Mouse (Mus musculus) liver, adult 2 months (tissue): ENCODE results near the gene Rpa2. TPM values are rescaled to one million over a fixed set of nuclear protein-coding genes. Genes with fewer than 3 reads are reported as not detected.
"Not testable (repeated sequence)": the region's sequence is repeated elsewhere in the genome, so short reads cannot be mapped to it uniquely, and the experiment has no call there.

Experiments used
- DNase-seq: peaks from one replicate; pipeline ENCODE4 v3.0.0-alpha.2; 2011; ENCODE audit warnings: low read depth, low spot score; ENCODE audit errors: extremely low read depth
- H3K27ac ChIP-seq: fragments of 200-500 bp; replicated peaks from 2 replicates; pipeline ENCODE4 v1.5.1; 2012; ENCODE audit warnings: low read depth, mild to moderate bottlenecking, control low read depth, inconsistent platforms, low read length; ENCODE audit not compliant: insufficient read depth
- H3K27me3 ChIP-seq: fragments of 200-500 bp; 2 replicates; pipeline ENCODE4 v1.6.1; 2012; ENCODE audit warnings: mild to moderate bottlenecking, moderate library complexity, low read length, inconsistent platforms; ENCODE audit not compliant: control insufficient read depth, insufficient read depth
- H3K36me3 ChIP-seq: fragments of 200-500 bp; 2 replicates; pipeline ENCODE4 v1.6.1; 2012; ENCODE audit warnings: low read length, inconsistent platforms; ENCODE audit not compliant: control insufficient read depth, insufficient read depth
- H3K4me1 ChIP-seq: fragments of 200-500 bp; 2 replicates; pipeline ENCODE4 v1.6.1; 2011; ENCODE audit warnings: low read length; ENCODE audit not compliant: control insufficient read depth, insufficient read depth
- H3K4me3 ChIP-seq: fragments of 200-500 bp; 2 replicates; pipeline ENCODE4 v1.5.1; 2011; ENCODE audit warnings: low read depth, mild to moderate bottlenecking, control low read depth, low read length, moderate library complexity; ENCODE audit not compliant: insufficient read depth
- H3K79me2 ChIP-seq: fragments of 200-500 bp; 2 replicates; pipeline ENCODE4 v1.6.1; 2012; ENCODE audit warnings: inconsistent platforms, mild to moderate bottlenecking, low read length, moderate library complexity; ENCODE audit not compliant: control insufficient read depth, insufficient read depth
- H3K9ac ChIP-seq: fragments of 200-500 bp; 2 replicates; pipeline ENCODE4 v1.6.1; 2012; ENCODE audit warnings: low read depth, mild to moderate bottlenecking, control low read depth, inconsistent platforms, low read length
- CTCF ChIP-seq: fragments of 200-500 bp; IDR thresholded peaks from 2 replicates; pipeline ENCODE4 v1.5.1; 2011; ENCODE audit warnings: low read depth, low read length, control low read depth
- POLR2A ChIP-seq: fragments of 200-500 bp; IDR thresholded peaks from 2 replicates; pipeline ENCODE4 v1.6.1; 2011; ENCODE audit warnings: low read length, control low read depth; ENCODE audit not compliant: insufficient read depth; ENCODE audit errors: extremely low read depth
- WGBS: fragments of 180-500 bp; shearing (Covaris S2); methylation state at CpG from one replicate; pipeline ENCODE4 v1.1.7; 2018; 5-methylcytosine and 5-hydroxymethylcytosine counted together
- polyA plus RNA-seq: library from polyadenylated mRNA; depleted of rRNA; stranded (reverse); fragments of >200 nt; gene quantifications from 2 replicates; pipeline ENCODE4 v1.2.3, GENCODE M21; 2012
- total RNA-seq: library from RNA; depleted of rRNA; stranded (reverse); fragments of >200 nt; gene quantifications from 2 replicates; pipeline ENCODE4 v1.2.3, GENCODE M21; 2014

The Rpa2 gene
- total and polyA plus RNA-seq, 2 experiments, result 6.6 to 9.2 TPM

DNA sequence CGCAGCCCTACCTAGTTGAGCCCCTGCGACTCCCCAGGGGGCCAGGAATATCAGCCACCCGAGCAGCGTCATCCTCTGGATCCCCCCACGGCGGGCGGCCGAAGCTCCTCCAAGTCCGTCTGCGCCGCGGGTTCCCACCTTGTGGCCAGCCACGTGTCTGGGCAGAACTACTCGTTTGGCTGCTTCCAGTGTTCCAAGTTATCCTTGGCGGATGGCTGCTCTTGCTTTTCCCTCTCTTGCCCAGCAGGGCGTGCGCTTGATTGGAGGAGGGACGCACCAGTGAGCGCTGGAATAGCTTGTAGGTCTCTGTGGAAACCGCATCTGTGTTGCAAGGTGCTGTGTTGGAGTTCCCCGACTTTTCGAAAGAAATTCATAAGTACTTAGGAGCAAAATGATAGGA is 11.2 kb upstream of the Rpa2 start, which contains the start of gene Smpdl3b:
TSS of gene Smpdl3b (minus strand) at position 279 of the 400 bp plus-strand sequence.
- Histone ChIP-seq H3K27me3 (no peaks in the 10 kb centered on the region), H3K36me3 (no peaks in the 10 kb centered on the region), H3K4me1 (peaks cover 6% of the 10 kb centered on the region), H3K9ac (peak within 1 kb of the TSS; percentile 50), H3K27ac (no peak within 1 kb of the TSS), H3K4me3 (peak within 1 kb of the TSS; percentile 44), H3K79me2 (no peaks in the 10 kb centered on the region)
- WGBS, result under 1% methylated on average over 22 of the region's 22 CpGs
- TF ChIP-seq POLR2A, result no peak
- TF ChIP-seq CTCF, result peak; percentile 80
- DNase-seq, result peak; percentile 69

DNA sequence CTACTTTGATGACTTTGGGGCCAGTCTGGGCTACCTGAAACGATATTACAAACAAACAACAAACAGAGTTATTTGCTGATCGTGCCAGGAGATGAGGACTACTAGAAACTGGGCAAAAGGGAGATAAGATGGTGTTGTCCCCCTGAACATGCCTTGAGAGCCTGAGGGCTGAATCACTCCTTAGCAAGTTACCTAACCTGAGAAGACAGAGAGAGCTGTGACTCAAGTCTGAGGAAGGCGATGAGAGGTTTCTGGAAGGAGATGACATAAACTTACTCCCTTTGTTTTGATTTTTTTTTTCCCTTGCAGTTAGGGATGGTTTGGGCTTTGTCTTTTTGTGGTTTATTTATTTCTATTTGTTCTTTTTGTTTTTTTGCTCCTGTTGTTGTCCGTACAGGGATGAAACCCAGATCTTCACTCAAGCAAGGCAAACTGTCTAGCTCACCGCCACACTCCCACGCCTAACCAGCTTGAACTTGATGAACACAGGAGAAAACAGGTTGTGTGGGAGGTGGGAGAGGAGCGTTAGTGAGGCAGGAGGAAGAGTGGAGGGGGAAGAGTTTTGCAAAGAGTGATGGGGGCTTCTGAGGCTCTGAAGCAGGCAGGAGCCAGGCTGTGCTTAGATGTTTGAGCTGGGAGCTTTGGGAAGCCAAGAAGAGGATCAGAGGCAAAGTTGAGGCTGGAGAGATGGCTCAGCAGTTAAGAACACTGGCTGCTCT is 10.3 kb upstream of the Rpa2 start:
- 71% methylated on average over 7 of the region's 7 CpGs for WGBS
- peaks cover 6% of the 10 kb centered on the region for H3K4me1 ChIP-seq
- H3K27ac ChIP-seq, result no peak overlapping the region
- no peak overlapping the region for H3K9ac ChIP-seq
- no peaks in the 10 kb centered on the region for H3K36me3 ChIP-seq
- H3K27me3 ChIP-seq, result no peaks in the 10 kb centered on the region
- no peak overlapping the region for H3K4me3 ChIP-seq
- no peaks in the 10 kb centered on the region for H3K79me2 ChIP-seq
- TF ChIP-seq CTCF (no peak), POLR2A (no peak)
- no peak for DNase-seq

DNA sequence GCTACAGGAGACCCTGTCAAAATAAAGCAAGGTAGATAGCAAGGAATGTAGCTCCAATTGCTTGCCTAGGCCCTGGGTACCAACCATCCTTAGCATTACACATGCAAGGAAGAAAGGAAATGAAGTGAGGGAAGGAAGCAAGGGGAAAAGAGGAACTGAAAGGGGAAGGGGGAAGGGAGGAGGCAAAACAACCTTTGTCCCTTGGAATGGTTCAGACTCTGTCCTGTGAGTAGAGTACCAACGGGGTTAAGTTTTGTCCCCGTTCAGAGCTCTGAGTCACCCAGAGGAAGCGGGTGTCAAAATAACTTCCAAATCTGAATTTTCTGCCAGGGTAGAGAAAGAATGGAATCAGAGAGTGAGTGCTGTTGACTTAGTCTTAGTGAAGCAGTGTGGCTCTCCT is 7.8 kb upstream of the Rpa2 start:
- 7% methylated on average over 3 of the region's 3 CpGs for WGBS
- Histone ChIP-seq H3K4me3 (no peak overlapping the region), H3K79me2 (no peaks in the 10 kb centered on the region), H3K27ac (no peak overlapping the region), H3K27me3 (no peaks in the 10 kb centered on the region), H3K9ac (no peak overlapping the region), H3K36me3 (no peaks in the 10 kb centered on the region), H3K4me1 (peaks cover 6% of the 10 kb centered on the region)
- TF ChIP-seq POLR2A, result no peak
- TF ChIP-seq CTCF, result no peak
- peak; percentile 61 for DNase-seq

DNA sequence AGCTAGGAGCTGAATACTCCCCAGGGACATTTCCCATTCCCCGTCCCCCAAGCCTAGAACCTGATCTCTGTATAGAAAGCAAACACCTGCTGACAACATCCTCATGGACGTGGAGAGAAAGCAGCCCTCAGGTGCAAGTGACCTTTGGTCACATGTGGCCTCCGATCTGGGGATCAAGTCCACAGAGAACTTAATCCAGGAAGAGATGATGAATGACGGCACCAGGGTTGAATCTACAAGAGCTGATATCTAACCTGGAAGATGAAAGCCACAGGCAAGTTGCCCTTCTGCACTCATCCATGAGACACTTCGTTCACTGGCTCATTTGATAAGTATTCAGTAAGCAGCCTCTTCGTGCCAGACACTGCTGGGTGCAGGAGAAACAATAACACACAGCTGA is 5.5 kb upstream of the Rpa2 start:
- H3K79me2 ChIP-seq, result no peaks in the 10 kb centered on the region
- no peak overlapping the region for H3K9ac ChIP-seq
- WGBS, result 63% methylated on average over 6 of the region's 6 CpGs
- H3K36me3 ChIP-seq, result no peaks in the 10 kb centered on the region
- H3K27me3 ChIP-seq, result no peaks in the 10 kb centered on the region
- no peak for TF ChIP-seq POLR2A
- TF ChIP-seq CTCF, result no peak
- peak; percentile 22 for DNase-seq
- H3K4me3 ChIP-seq, result no peak overlapping the region
- peaks cover 6% of the 10 kb centered on the region for H3K4me1 ChIP-seq
- H3K27ac ChIP-seq, result no peak overlapping the region

DNA sequence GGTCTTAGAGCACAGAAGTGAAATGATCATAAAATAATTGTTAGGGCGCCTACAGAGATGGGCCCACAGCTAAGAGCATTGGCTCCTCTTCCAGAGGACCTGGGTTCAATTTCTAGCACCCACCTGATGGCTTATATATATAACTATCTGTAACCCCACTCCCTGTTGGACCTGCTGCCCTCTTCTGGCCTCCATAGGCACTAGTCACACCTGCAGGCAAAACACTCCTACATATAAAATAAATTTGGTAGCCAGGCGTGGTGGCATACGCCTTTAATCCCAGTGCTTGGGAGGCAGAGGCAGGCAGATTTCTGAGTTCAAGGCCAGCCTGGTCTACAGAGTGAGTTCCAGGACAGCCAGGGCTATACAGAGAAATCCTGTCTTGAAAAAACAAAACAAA is 5.0 kb upstream of the Rpa2 start:
- H3K4me1 ChIP-seq, H3K36me3 ChIP-seq, H3K79me2 ChIP-seq, H3K9ac ChIP-seq, DNase-seq, H3K4me3 ChIP-seq, H3K27ac ChIP-seq, H3K27me3 ChIP-seq: not testable (repeated sequence)
- WGBS, result 96% methylated on average over 3 of the region's 3 CpGs

DNA sequence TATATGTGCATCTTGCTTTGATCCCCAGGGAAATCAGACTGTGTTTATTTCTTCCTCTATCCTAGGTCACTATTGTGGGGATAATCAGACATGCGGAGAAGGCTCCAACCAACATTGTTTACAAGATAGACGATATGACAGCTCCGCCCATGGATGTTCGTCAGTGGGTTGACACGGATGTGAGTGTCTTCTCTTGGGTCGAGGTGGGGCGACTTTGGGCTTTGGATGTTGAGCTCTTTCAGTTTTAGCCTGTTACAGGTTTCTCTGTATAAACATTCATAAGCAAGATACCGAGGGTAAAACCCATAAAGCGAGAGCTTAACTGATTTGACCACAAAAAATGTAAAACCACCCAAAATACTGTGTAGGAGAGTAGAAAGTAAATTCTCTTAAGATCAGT is 3.6 kb downstream of the Rpa2 start:
- no peaks in the 10 kb centered on the region for H3K27me3 ChIP-seq
- 89% methylated on average over 9 of the region's 9 CpGs for whole genome bisulfite sequencing
- no peak overlapping the region for H3K4me3 ChIP-seq
- H3K27ac ChIP-seq, result no peak overlapping the region
- peaks cover 15% of the 10 kb centered on the region; the same call in 1 of the 2 replicates for H3K36me3 ChIP-seq
- TF ChIP-seq CTCF (no peak), POLR2A (no peak)
- no peak overlapping the region for H3K9ac ChIP-seq
- 0 out of 2 replicates have a peak, but pooled peaks cover 5% of the 10 kb centered on the region for H3K4me1 ChIP-seq
- H3K79me2 ChIP-seq, result no peaks in the 10 kb centered on the region
- no peak for DNase-seq
